Mouse (Mus musculus) right cerebral cortex, postnatal 10 days (tissue): ENCODE data around the gene Spic.

Experiments used
- DNase-seq, 2 experiments: peaks; one replicate each; pipeline ENCODE4 v3.0.0; 2021; ENCODE audit warnings: low spot score in 2 of 2

Gene Spic

DNA sequence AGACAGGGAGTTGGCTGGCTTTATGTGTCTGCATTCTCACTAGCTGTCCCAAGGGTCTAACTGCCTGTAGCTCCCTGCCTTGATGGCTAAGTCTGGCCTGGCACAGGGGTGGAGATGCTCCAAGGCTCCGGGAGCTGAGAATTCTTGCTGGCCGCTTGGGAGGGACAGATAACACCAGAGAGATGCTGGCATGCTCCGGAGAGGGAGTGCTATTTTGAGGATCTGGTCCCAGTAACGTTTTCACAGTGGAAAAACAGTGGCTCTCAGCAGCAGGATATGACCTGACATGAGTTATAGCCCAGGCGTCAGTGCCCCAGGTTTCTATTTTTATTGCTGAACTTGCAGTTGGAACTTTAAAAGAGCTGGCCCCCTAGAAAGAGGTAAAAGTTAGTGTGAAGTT, 39.4 kb downstream of the Spic start:
- DNase-seq, result no peak

DNA sequence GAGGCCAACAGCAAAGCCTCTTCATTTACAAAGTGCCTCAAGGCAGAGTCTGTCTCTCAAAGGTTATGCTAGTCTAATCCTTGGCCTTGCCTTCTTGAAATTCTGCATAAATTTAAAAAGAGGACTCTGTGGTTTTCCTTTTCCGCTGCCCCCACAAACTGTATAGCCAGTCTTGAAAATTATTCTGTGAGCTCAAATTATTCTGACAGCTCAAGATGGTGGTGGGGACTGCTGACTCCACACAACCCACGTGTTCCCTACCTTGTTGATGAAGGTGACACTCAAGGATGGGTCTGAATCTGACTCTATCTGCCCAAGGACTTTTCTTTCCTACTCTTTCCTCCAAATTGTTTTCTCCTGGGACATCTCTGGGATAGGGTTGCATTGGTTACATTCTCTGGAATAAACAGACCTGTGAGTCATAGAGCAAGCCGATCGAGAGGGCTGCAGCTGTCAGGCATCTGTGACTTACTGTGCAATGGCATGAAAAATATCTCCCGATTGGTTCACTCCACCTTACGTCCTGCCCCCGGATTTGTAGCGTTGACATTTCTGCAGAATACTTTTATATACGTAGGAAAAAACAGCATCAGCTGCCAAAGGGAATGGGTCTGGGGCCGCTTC, 53.4 kb downstream of the Spic start:
- no peak for DNase-seq

DNA sequence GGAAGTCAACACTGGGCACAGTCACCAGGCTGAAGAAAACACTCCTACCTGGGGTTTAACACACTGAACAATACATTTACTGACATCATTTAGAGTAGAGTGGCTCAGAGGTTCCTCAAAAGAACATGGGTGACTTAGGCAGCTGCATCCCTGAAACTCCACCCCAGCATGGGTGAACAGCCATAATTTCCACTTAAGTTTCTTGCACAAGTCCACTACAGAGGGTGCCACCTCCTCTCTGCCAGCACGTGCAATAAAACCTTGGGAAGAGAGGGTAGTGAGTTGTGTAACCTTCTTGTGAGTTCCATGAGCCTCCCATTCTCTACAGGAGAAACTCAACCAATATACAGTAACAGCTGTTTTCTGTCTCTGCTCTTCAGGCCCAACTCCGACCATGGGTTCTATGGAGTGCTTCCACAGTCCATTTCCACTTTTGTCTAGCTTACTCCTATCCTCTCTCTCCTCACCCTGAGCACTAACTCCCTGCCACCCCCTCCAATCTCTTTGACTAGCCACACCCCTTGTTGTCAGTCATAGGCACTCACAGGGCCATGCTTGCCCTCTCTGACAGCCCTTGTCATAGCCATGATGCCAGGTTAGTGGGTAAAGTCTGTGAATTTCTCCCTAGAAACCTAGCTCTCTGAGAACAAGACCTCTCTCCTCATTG, 54.0 kb downstream of the Spic start:
- DNase-seq, result no peak

- peak in 1 of 2 experiments; percentile 49 for DNase-seq
These were observed 57.8 kb downstream of the Spic start for GRCm38 (mm10) chr10:88627052-88627451.

GRCm38 (mm10) chr10:88626176-88626575, 58.6 kb downstream of the Spic start:
- DNase-seq, result no peak
